Mouse (Mus musculus): Measurements from ENCODE around the gene Prkn.
A peak's percentile ranks its signal among the peaks of the same experiment; 100 is the strongest.
"Not testable (repeated sequence)": the region's sequence is repeated elsewhere in the genome, so short reads cannot be mapped to it uniquely, and the experiment has no call there.

Gene Prkn

DNA sequence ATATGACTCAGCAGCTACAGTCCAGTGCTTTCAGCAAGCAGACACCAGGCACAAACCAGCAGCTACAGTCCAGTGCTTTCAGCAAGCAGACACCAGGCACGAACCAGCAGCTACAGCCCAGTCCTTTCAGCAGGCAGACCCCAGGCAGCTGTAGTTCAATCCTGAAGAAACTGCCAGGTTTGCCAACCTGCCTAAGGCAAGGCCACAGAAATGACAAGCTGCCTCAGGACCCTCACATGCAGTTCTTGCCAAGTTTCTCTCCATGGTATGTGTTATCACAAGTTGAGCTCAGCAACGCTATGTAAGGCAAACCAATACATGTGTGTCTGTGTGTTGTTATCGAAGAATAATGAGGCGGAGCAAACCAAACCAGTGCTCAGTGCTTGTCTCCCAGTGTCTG is 1091.5 kb downstream of the Prkn start:
- no peak for DNase-seq

DNA sequence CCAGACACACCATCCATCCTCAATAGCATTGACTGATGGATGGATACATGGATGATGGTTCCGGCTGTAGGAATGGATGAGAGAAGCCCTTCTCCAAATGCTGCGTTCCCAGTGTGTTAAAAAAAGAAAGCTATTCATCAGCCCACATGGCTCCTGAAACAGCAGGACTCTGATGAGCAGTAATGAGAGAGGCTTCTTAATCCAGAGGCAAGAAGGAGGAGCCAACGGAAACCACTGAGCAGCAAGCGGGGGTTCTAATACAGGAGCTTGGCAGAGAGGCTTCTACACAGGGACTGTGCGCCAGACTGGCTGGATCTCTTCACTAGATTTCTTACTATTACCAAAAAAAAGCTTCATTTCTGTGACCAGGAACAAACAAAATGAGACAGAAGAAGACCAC is 1093.6 kb downstream of the Prkn start:
- no peak for DNase-seq

DNA sequence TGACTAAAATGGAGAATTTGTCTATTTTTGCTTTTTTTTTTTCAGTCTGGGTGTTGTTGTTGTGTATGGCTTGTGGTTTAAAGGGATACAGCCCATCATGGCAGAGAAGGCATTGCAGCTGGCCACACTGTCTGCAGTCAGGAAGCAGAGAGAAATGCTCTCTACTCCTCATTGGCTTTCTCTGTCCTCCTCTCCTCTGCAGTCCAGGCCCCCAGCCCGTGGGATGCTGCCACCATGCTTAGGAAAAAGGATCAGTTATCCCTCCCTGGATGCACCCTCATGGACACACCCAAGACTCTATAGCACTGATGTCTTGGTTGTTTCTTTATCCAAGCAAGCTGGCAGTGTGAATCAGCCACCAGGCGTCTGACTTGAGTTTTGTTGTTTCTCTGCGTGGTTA is 1107.3 kb downstream of the Prkn start:
- DNase-seq = no peak

DNA sequence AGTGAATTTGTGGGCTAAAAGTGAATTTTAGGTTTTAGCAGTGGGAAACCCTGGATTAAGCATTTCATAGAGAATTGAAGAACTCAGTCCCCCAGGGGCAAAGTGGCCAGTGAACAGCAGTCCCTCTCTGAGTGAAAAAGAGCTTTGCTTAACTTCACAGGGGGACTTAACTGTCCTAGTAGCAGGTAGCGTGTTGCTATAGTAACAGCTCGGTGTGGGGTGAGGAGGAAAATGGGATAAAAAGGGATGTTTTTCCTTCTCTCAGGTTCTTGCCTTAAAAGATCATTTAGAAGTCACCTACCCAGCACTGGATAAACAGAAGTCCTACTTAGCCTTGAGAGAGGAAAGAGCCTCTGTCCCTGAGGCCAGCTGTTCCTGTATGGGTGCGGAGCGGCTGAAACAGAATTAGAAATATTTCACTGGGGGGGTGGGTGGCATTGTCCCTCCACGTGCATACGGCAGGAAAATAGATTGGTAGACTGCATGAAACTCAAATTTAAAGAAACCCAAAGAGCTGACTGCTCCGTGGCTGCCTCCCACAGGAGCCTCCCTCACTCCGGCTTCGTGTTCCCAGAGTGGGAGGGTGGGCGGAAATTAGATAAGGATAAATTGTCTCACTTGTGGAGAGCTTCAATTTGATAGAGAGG is 1109.5 kb downstream of the Prkn start:
- DNase-seq = no peak

DNA sequence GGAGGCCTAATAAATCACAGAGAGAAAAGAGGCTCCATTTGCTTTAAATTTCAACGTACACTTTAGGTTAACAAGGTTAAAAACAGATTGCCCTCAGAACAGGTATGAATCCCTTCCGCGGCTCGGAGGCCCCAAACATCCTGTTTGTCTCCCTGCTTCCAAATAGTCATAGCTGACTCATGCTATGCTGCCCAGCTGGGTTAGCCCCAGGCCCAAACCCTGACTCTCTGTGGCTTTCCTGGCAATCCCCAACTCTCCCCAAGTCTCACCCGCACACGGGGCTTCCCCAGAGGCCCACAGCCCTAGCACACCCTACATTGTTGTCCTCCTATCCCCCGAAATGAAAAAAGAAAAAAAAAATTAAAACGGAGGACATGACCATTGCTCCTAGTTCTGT is 1110.0 kb downstream of the Prkn start:
- DNase-seq = no peak

DNA sequence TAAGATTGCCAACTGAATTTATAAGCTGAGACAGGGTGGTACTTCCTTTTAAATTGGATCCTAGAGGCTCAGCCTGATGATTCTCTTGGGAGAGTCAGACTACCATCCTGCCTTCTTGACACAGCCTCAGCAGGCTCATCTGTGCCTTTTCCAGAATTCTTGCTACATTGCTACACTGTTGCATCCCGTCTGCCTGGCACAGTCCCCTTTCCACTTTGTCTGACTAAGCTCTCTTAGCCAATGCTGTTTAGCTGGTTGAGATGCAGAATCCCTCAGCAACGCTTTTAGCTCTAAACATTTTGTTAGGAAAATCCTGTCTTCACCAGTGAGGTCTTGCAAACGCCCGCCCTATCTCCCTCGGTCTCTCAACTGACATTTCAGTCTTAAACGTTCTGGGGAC is 1115.1 kb downstream of the Prkn start:
- no peak for DNase-seq

DNA sequence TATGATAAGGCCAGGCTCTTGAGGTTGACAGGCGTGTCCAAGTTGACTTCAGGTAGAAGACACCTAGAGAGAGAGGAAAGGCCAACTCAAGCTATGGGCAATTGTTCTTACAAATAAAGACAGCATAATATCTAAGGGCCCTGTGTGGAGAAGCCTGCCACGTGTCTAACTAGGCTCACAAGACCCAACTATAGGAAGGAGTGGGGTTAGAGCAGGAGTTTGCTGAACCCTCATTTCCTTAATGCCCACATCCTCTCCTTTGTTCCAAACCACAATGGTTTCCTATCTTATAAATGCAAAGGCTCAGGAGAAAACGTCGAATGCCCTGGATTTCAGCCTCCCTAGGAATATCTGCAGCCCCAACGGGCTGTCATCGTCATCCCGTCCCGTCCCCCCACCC is 1120.3 kb downstream of the Prkn start:
- DNase-seq = no peak

DNA sequence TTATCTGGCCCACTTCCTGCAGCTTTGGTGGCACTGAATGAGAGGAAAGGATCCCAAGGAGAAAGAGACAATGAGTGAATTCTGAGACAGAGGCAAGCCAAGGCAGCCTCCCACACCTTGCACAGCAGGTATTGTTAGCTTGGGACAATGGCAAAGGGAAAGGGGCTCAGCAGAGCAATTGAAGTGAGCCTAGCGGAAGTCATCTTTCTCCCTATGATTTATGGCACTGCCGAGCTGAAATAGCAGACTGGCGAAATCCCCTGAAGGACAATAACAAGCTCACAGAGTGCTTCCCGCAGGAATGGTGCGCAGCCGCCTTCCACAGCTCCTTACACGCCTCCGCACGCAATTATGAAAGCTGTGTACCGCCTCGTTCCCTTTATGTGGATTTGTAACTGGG is 1122.6 kb downstream of the Prkn start:
- peak; percentile 61 for DNase-seq

DNA sequence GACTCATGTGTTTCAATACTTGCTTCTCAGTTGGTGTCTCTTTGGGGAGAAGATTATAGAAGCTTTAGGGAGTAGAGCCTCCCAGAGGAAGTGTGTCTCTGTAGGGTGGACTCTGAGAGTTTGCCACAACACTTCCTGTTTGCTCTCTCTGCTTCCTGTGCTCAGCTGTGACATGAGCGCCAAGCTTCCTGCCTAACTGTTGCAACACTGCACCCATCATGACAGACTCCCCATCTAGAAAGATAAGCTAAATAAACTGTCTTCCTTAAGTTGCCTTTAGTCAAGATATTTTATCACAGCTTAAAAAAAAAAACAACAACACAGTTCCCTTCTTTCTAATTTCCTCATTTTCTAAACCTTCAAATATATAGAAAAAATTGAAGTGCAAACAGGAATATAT is 1130.0 kb downstream of the Prkn start:
- DNase-seq = no peak

DNA sequence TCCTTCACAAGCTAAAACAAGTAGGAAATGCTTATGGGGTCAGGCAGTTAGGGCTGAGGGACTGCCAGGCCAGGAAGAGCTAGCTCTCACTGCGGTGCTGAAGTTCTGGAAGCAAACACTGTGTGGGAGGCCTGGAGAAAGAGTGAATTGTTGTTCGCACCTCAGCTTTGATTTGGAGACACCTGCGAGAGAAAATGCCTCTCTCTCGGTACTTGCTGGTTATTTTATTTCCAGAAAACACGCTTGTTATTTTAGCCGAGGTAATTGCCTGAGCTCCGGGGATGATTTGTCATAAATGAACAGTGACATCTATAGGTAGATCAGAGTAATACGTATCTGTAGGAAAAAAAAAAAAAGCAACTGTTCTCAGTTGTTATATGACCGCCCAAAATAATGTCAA is 1132.4 kb downstream of the Prkn start:
- DNase-seq = no peak

DNA sequence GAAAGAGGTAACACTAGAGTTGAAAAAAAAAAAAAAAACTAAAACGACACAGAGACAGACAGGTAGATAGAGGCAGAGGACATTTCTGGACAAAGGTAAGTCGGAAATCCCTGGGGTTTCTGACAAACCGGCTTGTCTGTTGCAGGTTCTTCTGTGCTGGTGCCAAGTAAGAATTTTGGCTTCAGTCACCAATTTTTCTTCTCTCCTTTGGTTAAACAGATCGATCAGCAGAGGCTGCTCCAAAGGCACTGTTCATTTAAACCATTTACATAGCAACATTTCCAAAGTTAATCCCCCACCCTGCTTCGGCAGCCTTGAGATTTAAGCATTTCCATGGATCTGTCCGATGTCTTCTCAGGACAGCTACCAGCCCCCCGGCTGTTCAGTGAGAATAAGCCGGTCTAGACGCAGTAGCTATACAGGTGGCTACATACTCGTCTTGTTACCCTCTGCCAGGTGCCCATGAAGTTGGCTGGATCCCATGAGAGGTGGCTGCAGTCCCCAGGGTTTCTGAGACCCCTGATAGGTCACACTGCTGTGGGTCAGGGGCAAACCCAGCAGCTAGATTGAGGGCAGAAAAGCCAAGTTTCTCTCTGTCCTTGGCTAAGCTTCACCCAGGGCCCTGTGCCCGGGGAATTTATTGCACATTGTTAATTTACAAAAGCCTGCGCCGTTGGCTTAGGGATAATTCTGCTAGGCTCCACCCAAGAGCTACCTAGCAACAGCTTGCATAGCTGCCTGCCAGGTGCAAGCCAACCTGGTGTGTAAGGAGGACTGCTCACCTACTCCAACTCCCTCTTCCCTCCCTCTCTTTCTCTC is 1133.0 kb downstream of the Prkn start:
- DNase-seq = no peak

DNA sequence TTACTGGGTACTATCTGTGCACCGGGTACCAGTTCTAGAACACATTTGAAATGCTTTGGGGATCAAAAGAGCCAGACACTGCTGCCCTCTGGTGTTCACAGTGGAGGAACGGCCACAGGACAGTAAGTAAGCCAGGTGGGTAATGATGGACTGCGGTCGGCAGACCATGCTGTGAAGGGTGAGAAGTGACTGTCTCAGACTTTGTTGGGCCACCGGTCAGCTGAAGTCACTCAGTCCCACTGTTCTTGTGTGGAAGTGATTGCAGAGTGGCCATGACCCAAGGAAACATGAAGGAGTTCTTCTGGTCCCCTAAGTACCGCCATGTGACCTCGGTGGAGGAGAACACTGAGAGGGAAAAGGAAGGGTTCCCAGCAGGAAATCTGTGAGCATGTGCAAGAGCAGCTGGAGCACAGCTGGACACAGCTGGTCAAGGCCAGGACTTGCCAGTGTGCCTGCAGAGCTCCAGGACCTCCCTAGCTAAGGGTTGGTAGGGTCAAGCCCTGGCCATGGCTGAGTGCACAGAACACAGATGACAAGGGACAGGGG is 1135.0 kb downstream of the Prkn start:
- DNase-seq = peak; percentile 38

DNA sequence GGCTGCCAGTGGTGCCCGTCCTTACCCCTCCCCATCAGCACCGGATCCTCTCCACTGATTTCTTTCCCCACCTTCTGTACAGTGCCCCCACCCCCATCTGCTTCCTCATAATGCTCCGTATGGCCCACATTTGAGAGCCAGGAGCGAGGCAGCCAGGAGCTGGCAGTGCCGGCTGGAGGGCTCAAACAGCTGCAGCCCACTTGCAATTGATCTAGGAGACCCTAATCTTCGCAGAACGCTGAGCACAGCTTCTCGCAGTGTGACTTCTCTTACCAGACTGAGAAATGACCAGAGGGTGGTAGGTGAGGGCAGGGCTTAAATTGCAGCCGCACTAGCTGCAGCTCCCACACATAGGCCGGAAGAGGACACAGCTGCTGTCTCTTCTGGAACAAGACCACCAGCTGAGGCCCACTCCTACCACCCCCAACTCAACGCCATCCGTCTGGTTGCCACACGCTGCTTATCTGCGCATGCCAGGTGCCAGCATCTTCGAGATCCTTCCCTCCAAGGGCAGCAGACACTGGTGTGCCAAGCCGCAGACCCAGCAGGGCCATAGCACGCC is 1138.2 kb downstream of the Prkn start:
- DNase-seq = peak; percentile 31

DNA sequence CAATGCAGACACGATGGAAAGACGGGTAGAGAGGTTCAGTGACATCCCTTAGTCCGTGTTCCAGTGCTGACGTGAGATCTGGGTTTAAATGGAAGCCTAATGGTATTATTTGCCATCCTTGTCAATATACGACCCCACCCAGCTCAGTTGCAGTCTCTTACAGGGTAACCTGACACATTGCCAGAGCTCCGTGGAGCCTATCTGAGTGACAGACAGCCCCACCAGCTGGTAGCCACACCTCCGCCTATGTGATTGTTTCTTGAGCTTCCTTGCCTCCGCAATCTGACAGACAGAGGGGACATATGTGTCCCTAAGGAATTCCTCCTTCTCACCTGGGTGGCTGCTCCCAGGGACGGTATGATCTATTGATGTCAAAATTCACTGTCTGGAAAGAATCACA is 1141.5 kb downstream of the Prkn start:
- no peak for DNase-seq

DNA sequence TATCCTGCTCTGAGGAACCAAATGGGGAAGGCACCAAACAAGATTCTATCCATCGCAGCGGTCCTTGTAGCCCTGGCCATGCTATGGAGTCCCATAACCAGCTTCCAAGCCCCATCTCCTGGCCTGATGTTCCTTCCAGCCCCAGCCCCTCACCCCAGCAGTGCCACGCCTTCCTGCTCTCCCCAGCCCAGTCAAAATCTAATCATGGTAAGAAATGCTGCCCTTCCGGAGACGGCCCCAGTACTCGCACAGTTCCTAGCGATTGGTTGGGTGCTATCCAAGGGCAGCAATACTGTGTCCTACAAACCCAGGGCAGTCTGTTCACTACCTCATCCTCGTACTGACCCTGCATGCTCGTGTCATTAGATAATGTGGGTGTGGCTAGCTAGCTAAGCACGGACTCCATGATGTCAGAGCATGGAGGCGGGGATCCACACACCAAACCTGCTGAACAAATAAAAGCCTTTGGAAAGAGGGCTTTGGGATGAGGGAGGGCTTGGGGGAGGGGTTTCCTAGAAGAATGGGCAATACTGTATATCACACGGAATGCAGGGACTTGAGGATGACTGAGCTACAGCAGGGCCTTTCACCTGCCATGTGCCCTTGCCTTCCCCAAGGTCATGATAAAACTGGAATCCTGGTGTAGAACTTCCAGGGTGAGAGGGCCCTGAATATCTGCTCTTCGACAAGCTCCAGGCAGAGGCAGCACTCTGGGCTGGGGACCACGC is 1148.1 kb downstream of the Prkn start:
- DNase-seq = no peak

DNA sequence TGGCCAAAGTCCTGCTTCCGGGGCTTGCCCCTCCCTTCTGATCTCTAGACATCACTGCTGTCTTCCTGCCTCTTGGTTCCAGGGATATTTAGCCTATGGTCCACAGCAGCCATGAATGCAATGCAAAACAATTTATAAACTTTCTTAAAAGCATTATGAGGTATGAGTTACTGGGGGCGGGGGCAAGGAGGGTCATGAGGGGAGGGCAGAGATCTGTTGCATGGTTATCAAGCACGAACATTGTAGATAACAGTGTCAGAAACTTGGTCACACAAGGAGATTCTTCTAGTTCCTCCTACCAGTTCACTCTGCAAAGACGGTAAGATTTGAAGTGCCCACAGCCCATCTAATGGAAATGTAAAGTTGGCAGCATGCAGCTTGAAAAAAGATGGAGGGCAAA is 1149.1 kb downstream of the Prkn start:
- no peak for DNase-seq

DNA sequence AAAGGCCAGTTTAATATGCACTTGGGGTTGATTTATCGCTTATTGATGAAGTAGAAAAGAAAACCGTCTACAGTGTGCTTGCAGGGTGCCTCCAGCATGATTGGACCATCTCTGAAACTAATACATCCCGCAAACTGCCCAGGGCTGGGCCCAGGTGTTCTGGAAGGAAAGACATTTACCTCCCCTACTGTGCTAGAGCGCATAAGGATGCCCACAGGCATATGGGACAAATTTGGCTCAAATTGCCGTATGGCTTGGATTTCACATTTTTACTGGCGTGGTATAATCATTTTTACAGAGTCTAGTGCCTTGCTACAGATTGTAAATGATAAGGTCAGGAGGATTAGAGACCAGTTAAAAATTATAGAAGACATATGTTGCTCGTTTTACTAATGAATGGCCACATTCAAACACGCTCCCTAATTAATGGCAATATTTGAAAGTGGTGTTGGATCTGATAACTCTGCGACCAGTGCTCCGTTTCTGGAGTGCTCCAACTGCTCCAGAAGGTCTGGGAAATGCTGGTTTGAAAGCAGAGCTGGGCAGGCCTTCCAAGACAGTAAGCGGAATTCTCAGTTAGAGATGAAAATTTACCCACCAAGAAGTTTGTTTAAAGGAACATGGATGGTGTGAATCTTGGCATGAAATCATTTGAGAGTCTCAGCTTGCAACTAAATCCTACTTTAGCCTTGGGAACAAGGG is 1150.4 kb downstream of the Prkn start:
- no peak for DNase-seq

DNA sequence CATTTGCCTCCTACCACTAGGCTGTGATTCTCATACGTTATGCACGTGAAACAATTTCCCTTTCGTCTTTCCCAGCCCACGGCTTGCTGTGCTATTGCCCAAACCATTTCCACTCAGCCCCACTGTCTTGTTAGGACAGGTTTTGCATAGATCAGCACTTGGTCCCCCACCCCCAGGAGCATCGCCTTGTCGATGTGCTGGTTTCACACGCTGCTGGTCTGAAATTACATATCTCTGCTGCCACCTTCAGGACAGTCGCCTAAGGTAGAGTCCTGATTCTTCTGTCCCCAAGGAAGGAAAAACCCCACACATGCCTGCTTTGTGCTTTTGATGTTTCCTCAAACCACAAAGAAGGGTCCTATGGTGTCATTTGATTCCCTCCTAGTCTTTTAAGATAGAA is 1153.1 kb downstream of the Prkn start:
- peak; percentile 59 for DNase-seq

DNA sequence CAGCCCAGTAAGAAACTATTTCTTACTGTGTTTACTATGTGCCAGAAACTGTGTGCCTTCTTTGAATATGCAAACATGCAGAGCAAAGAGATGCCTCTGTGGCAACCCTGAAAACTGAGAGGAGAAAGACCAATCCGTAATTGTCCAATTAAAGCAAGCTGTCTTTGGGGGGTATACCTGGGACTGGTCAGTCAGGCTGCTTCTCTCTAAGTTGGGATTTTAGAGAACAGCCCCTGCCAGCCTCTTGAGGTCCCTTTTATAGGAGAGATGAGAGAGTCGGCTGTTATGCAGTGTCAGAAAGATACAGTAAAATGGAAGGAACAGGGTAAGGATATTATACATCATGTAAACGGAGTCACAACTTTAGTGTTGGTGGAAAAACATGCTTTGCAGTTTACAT is 1154.1 kb downstream of the Prkn start:
- DNase-seq = no peak

DNA sequence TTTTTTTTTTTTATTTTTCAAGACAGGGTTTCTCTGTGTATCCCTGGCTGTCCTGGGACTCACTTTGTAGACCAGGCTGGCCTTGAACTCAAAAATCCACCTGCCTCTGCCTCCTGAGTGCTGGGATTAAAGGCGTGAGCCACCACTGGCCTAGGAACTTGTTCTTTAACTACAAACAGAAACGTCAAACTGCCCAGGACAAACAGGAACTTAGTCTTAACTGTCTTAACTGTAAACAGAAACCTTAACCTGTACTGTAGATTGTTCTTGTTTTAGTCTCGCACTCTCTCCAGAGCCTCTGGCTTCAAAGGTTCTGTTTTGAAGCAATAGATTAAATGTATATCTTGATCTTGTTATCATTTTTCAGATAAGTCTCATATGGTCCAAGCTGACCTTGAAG is 1154.6 kb downstream of the Prkn start:
- not testable (repeated sequence) for DNase-seq

DNA sequence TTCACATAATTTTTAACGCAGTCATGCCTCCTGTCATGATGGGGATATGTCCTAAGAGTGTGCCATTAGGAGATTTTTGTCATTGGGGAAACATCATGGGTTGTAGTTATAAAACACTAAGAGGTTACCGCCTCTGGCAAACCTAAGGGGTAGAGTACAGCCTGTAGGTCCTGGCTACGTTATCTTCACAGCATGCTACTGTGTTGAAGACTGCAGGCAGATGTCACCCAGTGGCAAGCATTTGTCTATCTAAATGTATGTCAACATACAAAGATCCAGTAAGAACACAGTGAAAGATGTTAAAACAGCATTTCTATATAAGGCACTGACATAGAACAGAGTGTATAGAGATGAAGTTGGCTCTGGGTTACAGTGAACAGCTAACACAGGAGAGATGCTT is 1155.3 kb downstream of the Prkn start:
- DNase-seq = no peak

DNA sequence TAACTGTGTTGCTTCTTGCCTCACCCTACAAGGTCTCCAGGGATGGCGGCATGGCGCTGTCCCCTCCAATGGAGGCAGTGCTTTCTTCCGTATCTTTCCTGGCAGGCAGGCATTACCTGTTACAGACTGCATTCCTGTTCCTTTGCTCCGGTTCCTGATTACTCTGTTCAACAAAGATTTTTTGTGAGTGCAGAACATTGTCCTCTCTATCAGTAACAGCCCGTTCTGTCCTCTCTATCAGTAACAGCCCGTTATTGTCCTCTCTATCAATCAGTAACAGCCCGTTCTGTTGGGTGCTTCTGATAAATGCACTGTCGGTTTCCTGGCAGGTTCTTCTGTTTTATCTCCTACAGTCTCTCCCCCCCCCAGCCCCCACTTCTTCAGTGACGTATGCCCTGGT is 1156.1 kb downstream of the Prkn start:
- DNase-seq = no peak

DNA sequence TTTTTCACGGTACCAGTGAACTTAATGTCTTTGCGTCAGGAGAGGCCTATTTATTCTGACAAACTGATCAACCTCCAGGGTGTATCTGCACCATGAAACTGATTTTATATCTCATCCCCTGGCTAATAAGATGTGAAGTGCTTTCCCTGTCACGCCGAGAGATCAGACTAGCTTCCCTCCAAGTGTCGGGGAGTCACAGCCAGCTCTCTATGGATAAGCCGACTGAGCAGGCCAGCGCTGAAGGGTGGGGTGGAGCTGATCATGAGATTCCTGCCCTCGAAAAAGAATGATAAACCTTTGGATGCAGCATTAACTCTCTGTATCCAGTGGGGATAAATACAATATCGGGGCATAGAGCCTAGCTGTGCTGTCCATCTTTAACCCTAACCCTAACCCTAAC is 1160.1 kb downstream of the Prkn start:
- no peak for DNase-seq
